Comparison of ENCODE assay signal across 24 mouse cellular contexts in the genomic region with DNA sequence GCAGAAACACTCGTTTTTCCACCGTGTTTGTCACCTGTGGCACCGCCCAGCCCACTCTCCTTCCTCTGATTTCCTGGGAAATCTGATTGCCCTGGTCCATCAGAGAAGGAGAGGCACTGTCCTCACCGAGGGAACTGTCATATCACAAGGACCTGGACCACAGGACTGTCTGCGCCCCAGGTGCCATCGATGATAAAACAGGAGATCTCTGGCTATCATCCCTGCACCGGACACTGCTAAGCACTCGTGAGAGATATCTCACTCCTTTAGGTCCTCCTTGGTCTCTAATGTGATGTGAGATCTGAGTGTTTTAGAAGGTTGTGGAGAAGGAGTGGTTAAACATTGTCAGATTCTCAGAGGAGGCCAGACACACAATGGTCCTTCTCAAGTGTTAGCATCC.
"Had no signal": no experiment of that assay in that cellular context is flagged by ENCODE, and none has a peak within 500 bp of the region (broad histone marks: within the 10 kb centered on the region; RNA-seq: fewer than 3 reads in every experiment).

No protein-coding gene starts in this region.

- H3K27ac ChIP-seq: heart, embryonic 10.5 days; hindbrain, embryonic 10.5 days; hindbrain, embryonic 12.5 days; hindbrain, embryonic 15.5 days; hindbrain, postnatal 0 days; kidney, embryonic 15.5 days; kidney, postnatal 0 days; left cerebral cortex, adult 2 months; limb, embryonic 10.5 days; limb, embryonic 12.5 days had no signal

- H3K27me3 ChIP-seq: heart, embryonic 12.5 days; hindbrain, embryonic 12.5 days; hindbrain, embryonic 15.5 days; kidney, embryonic 15.5 days; limb, embryonic 12.5 days had no signal

- H3K36me3 ChIP-seq: hindbrain, embryonic 10.5 days; hindbrain, embryonic 12.5 days; hindbrain, embryonic 15.5 days; kidney, embryonic 15.5 days; limb, embryonic 10.5 days; limb, embryonic 12.5 days had no signal

- DNase-seq: forebrain, postnatal 0 days; gastrocnemius, postnatal 14 days; gastrocnemius, postnatal 36 days; heart, adult 18-20 months; heart, postnatal 10 days; heart, postnatal 4 days; kidney, adult 11 months; kidney, adult 2 months; kidney, adult 9 months; kidney, postnatal 14 days; kidney, postnatal 36 days; layer of hippocampus, adult 9-11 months had no signal

- H3K4me3 ChIP-seq: heart, embryonic 10.5 days; heart, embryonic 12.5 days; hindbrain, embryonic 10.5 days; hindbrain, embryonic 12.5 days; hindbrain, embryonic 15.5 days; kidney, embryonic 15.5 days; left cerebral cortex, adult 2 months; limb, embryonic 10.5 days; limb, embryonic 12.5 days had no signal

- H3K9ac ChIP-seq: forebrain, postnatal 0 days; heart, embryonic 12.5 days; hindbrain, embryonic 12.5 days; hindbrain, embryonic 15.5 days; kidney, embryonic 15.5 days; limb, embryonic 12.5 days had no signal

- ATAC-seq: forebrain, postnatal 0 days; hindbrain, postnatal 0 days; intestine, embryonic 16.5 days had no signal

- H3K4me1 ChIP-seq: limb, embryonic 12.5 days had no signal

- H3K4me2 ChIP-seq: heart, embryonic 12.5 days; hindbrain, embryonic 12.5 days; hindbrain, embryonic 15.5 days; kidney, embryonic 15.5 days; limb, embryonic 12.5 days had no signal

- H3K9me3 ChIP-seq: hindbrain, embryonic 15.5 days; kidney, embryonic 15.5 days; limb, embryonic 10.5 days had no signal
